Mouse (Mus musculus) neural tube, embryonic 13.5 days (tissue): ENCODE measurements around the gene Cfap45. TPM values are rescaled to one million over a fixed set of nuclear protein-coding genes. Genes with fewer than 3 reads are reported as not detected.
A peak's percentile ranks its signal among the peaks of the same experiment; 100 is the strongest.

Experiments
- ATAC-seq: fragments of 200-750 bp; cut with Nextera tagmentation; 2 replicates; pipeline ENCODE4 v1.8.0; 2017; ENCODE audit warnings: low read depth, mild to moderate bottlenecking, moderate TSS enrichment, moderate library complexity
- H3K27ac ChIP-seq: fragments of 300-500 bp; sonication (generic); replicated peaks from 2 replicates; pipeline ENCODE4 v1.5.1; 2015; ENCODE audit warnings: moderate library complexity, mild to moderate bottlenecking, inconsistent platforms
- H3K27me3 ChIP-seq: fragments of 300-500 bp; sonication (generic); 2 replicates; pipeline ENCODE4 v1.6.1; 2015; ENCODE audit warnings: mild to moderate bottlenecking, inconsistent platforms
- H3K36me3 ChIP-seq: fragments of 300-500 bp; sonication (generic); 2 replicates; pipeline ENCODE4 v1.6.1; 2015; ENCODE audit warnings: mild to moderate bottlenecking, inconsistent platforms
- H3K4me1 ChIP-seq: fragments of 300-500 bp; sonication (generic); replicated peaks from 2 replicates; pipeline ENCODE4 v1.6.1; 2015; ENCODE audit warnings: inconsistent platforms
- H3K4me2 ChIP-seq: fragments of 300-500 bp; sonication (generic); 2 replicates; pipeline ENCODE4 v1.6.1; 2015; ENCODE audit warnings: inconsistent platforms, mild to moderate bottlenecking, moderate library complexity
- H3K4me3 ChIP-seq: fragments of 300-500 bp; sonication (generic); 2 replicates; pipeline ENCODE4 v1.5.1; 2015; ENCODE audit warnings: mild to moderate bottlenecking, inconsistent platforms
- H3K9ac ChIP-seq: fragments of 300-500 bp; sonication (generic); 2 replicates; pipeline ENCODE4 v1.6.1; 2015; ENCODE audit warnings: moderate library complexity, mild to moderate bottlenecking, inconsistent platforms
- H3K9me3 ChIP-seq: fragments of 300-500 bp; sonication (generic); 2 replicates; pipeline ENCODE4 v1.6.1; 2016; ENCODE audit warnings: inconsistent platforms
- WGBS: fragments of 180-500 bp; shearing (Covaris S2); methylation state at CpG from one replicate; pipeline ENCODE4 v1.1.7; 2015; 5-methylcytosine and 5-hydroxymethylcytosine counted together
- polyA plus RNA-seq: library from polyadenylated mRNA; unstranded; fragments of >200 nt; fragmentation: Nextera tagmentation; extraction: Ambion mirVana; gene quantifications from 2 replicates; pipeline ENCODE4 v1.2.1, GENCODE M21; 2015

Cfap45 gene
- polyA plus RNA-seq: 2.5 and 3.1 TPM in 2 replicates

- Histone ChIP-seq H3K27me3 (no peaks in the 10 kb centered on the region; the same call in 1 of the 2 replicates), H3K36me3 (no peaks in the 10 kb centered on the region), H3K9ac (peak within 1 kb of the TSS; percentile 22; the same call in 1 of the 2 replicates), H3K4me2 (peak within 1 kb of the TSS; percentile 62), H3K9me3 (peaks cover 5% of the 10 kb centered on the region; the same call in 1 of the 2 replicates), H3K4me1 (peaks cover 25% of the 10 kb centered on the region), H3K4me3 (peak within 1 kb of the TSS; percentile 31), H3K27ac (no peak within 1 kb of the TSS)
- WGBS: 3% methylated on average over 28 of the region's 28 CpGs
- peak; percentile 80 for ATAC-seq
Observed at GRCm38 (mm10) chr1:172520576-172521440, at the start of gene Cfap45. Cfap45 (plus strand) TSS chr1:172520801.

- Histone ChIP-seq H3K4me1 (no peaks in the 10 kb centered on the region), H3K27ac (no peak overlapping the region), H3K9ac (no peak overlapping the region), H3K4me3 (no peak overlapping the region), H3K36me3 (no peaks in the 10 kb centered on the region), H3K27me3 (no peaks in the 10 kb centered on the region), H3K9me3 (no peaks in the 10 kb centered on the region), H3K4me2 (no peak overlapping the region)
- ATAC-seq: no peak
Observed at GRCm38 (mm10) chr1:172472909-172473308, 47.7 kb upstream of the Cfap45 start.

GRCm38 (mm10) chr1:172474196-172474595 lies 46.4 kb upstream of the Cfap45 start:
- Histone ChIP-seq H3K4me2 (no peak overlapping the region), H3K4me1 (no peaks in the 10 kb centered on the region), H3K9ac (no peak overlapping the region), H3K36me3 (no peaks in the 10 kb centered on the region), H3K27me3 (no peaks in the 10 kb centered on the region), H3K27ac (no peak overlapping the region), H3K4me3 (no peak overlapping the region), H3K9me3 (no peaks in the 10 kb centered on the region)
- no peak for ATAC-seq
- WGBS: 80% methylated on average over 3 of the region's 3 CpGs

- Histone ChIP-seq H3K9me3 (no peaks in the 10 kb centered on the region), H3K4me3 (no peak within 1 kb of the TSS), H3K4me1 (no peaks in the 10 kb centered on the region), H3K9ac (no peak within 1 kb of the TSS), H3K4me2 (no peak within 1 kb of the TSS), H3K27me3 (peaks cover 4% of the 10 kb centered on the region; the same call in 1 of the 2 replicates), H3K27ac (no peak within 1 kb of the TSS), H3K36me3 (no peaks in the 10 kb centered on the region)
- ATAC-seq: no peak
- 71% methylated on average over 7 of the region's 7 CpGs for WGBS
Observed at GRCm38 (mm10) chr1:172475054-172475741, 45.4 kb upstream of the Cfap45 start, which contains the start of gene Slamf9. Slamf9 (plus strand) TSS chr1:172475358.

GRCm38 (mm10) chr1:172478020-172478419 lies 42.6 kb upstream of the Cfap45 start:
- WGBS: 85% methylated on average over 5 of the region's 5 CpGs

GRCm38 (mm10) chr1:172480376-172480775 lies 40.2 kb upstream of the Cfap45 start:
- no peak for ATAC-seq
- Histone ChIP-seq H3K9ac (no peak overlapping the region), H3K27me3 (peaks cover 4% of the 10 kb centered on the region; the same call in 1 of the 2 replicates), H3K9me3 (no peaks in the 10 kb centered on the region), H3K4me2 (no peak overlapping the region), H3K36me3 (no peaks in the 10 kb centered on the region), H3K4me1 (peaks cover 37% of the 10 kb centered on the region), H3K4me3 (no peak overlapping the region), H3K27ac (no peak overlapping the region)
- WGBS: 88% methylated on average over 4 of the region's 4 CpGs

More at GRCm38 (mm10) chr1:172478020-172478419, 42.6 kb upstream of the Cfap45 start:
- no peak for ATAC-seq
- Histone ChIP-seq H3K4me3 (no peak overlapping the region), H3K4me1 (peaks cover 13% of the 10 kb centered on the region), H3K9ac (no peak overlapping the region), H3K27ac (no peak overlapping the region), H3K27me3 (peaks cover 4% of the 10 kb centered on the region; the same call in 1 of the 2 replicates), H3K4me2 (no peak overlapping the region), H3K9me3 (no peaks in the 10 kb centered on the region), H3K36me3 (no peaks in the 10 kb centered on the region)

- peak overlapping the region; percentile 78 for H3K9ac ChIP-seq
- no peak for ATAC-seq
Observed at GRCm38 (mm10) chr1:172481111-172481510, 39.5 kb upstream of the Cfap45 start.

GRCm38 (mm10) chr1:172481540-172482280 lies 38.9 kb upstream of the Cfap45 start, which contains the start of gene Igsf9:
Igsf9 (plus strand) TSS chr1:172481788.
- Histone ChIP-seq H3K27ac (peak within 1 kb of the TSS; percentile 74), H3K9me3 (no peaks in the 10 kb centered on the region), H3K4me2 (peak within 1 kb of the TSS; percentile 80), H3K27me3 (peaks cover 4% of the 10 kb centered on the region; the same call in 1 of the 2 replicates), H3K4me3 (peak within 1 kb of the TSS; percentile 57), H3K36me3 (no peaks in the 10 kb centered on the region), H3K4me1 (peaks cover 50% of the 10 kb centered on the region), H3K9ac (peak within 1 kb of the TSS; percentile 78)
- WGBS: under 1% methylated on average over 38 of the region's 38 CpGs
- peak; percentile 96 for ATAC-seq

More at GRCm38 (mm10) chr1:172481111-172481510, 39.5 kb upstream of the Cfap45 start:
- Histone ChIP-seq H3K4me1 (peaks cover 44% of the 10 kb centered on the region), H3K4me3 (peak overlapping the region; percentile 57), H3K27me3 (peaks cover 4% of the 10 kb centered on the region; the same call in 1 of the 2 replicates), H3K36me3 (no peaks in the 10 kb centered on the region), H3K4me2 (peak overlapping the region; percentile 80), H3K27ac (no peak overlapping the region), H3K9me3 (no peaks in the 10 kb centered on the region)
- 19% methylated on average over 13 of the region's 13 CpGs for WGBS

- H3K4me2 ChIP-seq: peak overlapping the region; percentile 80
- H3K27ac ChIP-seq: peak overlapping the region; percentile 74
- peak overlapping the region; percentile 57 for H3K4me3 ChIP-seq
- ATAC-seq: peak; percentile 19
- WGBS: 2% methylated on average over 12 of the region's 12 CpGs
- H3K9me3 ChIP-seq: no peaks in the 10 kb centered on the region
- peaks cover 60% of the 10 kb centered on the region for H3K4me1 ChIP-seq
- 0 out of 2 replicates have a peak, but pooled peaks cover 4% of the 10 kb centered on the region for H3K36me3 ChIP-seq
- H3K9ac ChIP-seq: peak overlapping the region; percentile 78
- H3K27me3 ChIP-seq: peaks cover 4% of the 10 kb centered on the region; the same call in 1 of the 2 replicates
Observed at GRCm38 (mm10) chr1:172482518-172483360, 37.9 kb upstream of the Cfap45 start.

- Histone ChIP-seq H3K9me3 (no peaks in the 10 kb centered on the region), H3K9ac (peak overlapping the region; percentile 78), H3K36me3 (0 out of 2 replicates have a peak, but pooled peaks cover 4% of the 10 kb centered on the region), H3K4me3 (peak overlapping the region; percentile 57), H3K27ac (peak overlapping the region; percentile 74), H3K4me1 (peaks cover 66% of the 10 kb centered on the region), H3K4me2 (peak overlapping the region; percentile 80), H3K27me3 (peaks cover 4% of the 10 kb centered on the region; the same call in 1 of the 2 replicates)
- WGBS: 10% methylated on average over 4 of the region's 4 CpGs
- no peak for ATAC-seq
Observed at GRCm38 (mm10) chr1:172483361-172483660, 37.3 kb upstream of the Cfap45 start.

- Histone ChIP-seq H3K4me1 (peaks cover 71% of the 10 kb centered on the region), H3K27ac (no peak overlapping the region; the same call in 1 of the 2 replicates), H3K9ac (peak overlapping the region; percentile 78), H3K27me3 (peaks cover 4% of the 10 kb centered on the region; the same call in 1 of the 2 replicates), H3K4me3 (peak overlapping the region; percentile 57), H3K4me2 (peak overlapping the region; percentile 80), H3K9me3 (no peaks in the 10 kb centered on the region), H3K36me3 (0 out of 2 replicates have a peak, but pooled peaks cover 4% of the 10 kb centered on the region)
- 19% methylated on average over 11 of the region's 11 CpGs for WGBS
- no peak for ATAC-seq
Observed at GRCm38 (mm10) chr1:172484236-172484635, 36.4 kb upstream of the Cfap45 start.
